Mouse (Mus musculus) liver, adult 2 months (tissue): ENCODE results near the gene Psmd5.

ENCODE experiments used
- CTCF ChIP-seq: fragments of 200-500 bp; IDR thresholded peaks from 2 replicates; pipeline ENCODE4 v1.5.1; 2011; ENCODE audit warnings: low read depth, low read length, control low read depth
- POLR2A ChIP-seq: fragments of 200-500 bp; IDR thresholded peaks from 2 replicates; pipeline ENCODE4 v1.6.1; 2011; ENCODE audit warnings: low read length, control low read depth; ENCODE audit not compliant: insufficient read depth; ENCODE audit errors: extremely low read depth

DNA sequence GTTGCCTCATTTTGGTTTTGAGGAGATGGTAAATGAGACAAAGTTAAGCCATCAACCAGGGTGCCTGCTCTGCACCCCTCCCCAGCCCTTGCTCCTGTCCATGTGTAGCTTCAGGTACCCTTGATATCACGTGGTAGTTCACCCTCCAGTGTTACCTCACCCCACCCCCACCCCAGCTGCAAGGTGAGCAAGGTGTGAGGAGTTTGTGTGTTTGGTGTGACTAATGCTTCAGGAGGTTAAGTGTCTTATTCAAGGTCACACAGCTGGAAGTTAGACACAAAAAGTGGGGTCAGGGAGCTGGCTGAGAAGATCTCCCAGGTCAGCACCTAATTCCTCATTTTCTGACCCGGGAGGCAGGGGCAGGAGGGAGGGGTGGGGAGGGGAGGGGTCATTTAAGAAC is 48.0 kb upstream of the Psmd5 start:
- TF ChIP-seq CTCF (no peak), POLR2A (no peak)
